Mouse (Mus musculus) embryonic facial prominence, embryonic 12.5 days (tissue): ENCODE results near the gene Oaz3. TPM values are rescaled to one million over a fixed set of nuclear protein-coding genes. Genes with fewer than 3 reads are reported as not detected.

Source experiments
- ATAC-seq: fragments of 200-750 bp; cut with Nextera tagmentation; 2 replicates; pipeline ENCODE4 v1.8.0; 2017; ENCODE audit not compliant: insufficient number of reproducible peaks, insufficient read depth, low FRiP score, low TSS enrichment
- H3K27ac ChIP-seq: fragments of 300-500 bp; sonication (generic); 2 replicates; pipeline ENCODE4 v1.5.1; 2016; ENCODE audit warnings: mild to moderate bottlenecking
- H3K27me3 ChIP-seq: fragments of 300-500 bp; sonication (generic); 2 replicates; pipeline ENCODE4 v1.6.1; 2016; ENCODE audit warnings: mild to moderate bottlenecking, moderate library complexity
- H3K36me3 ChIP-seq: fragments of 300-500 bp; sonication (generic); 2 replicates; pipeline ENCODE4 v1.6.1; 2016; ENCODE audit warnings: mild to moderate bottlenecking
- H3K4me1 ChIP-seq: fragments of 300-500 bp; sonication (generic); 2 replicates; pipeline ENCODE4 v1.6.1; 2016
- H3K4me2 ChIP-seq: fragments of 300-500 bp; sonication (generic); replicated peaks from 2 replicates; pipeline ENCODE4 v1.6.1; 2016; ENCODE audit warnings: mild to moderate bottlenecking, moderate library complexity
- H3K4me3 ChIP-seq: fragments of 300-500 bp; sonication (generic); 2 replicates; pipeline ENCODE4 v1.5.1; 2016; ENCODE audit warnings: mild to moderate bottlenecking
- H3K9ac ChIP-seq: fragments of 300-500 bp; sonication (generic); 2 replicates; pipeline ENCODE4 v1.6.1; 2016; ENCODE audit warnings: mild to moderate bottlenecking, moderate library complexity
- H3K9me3 ChIP-seq: fragments of 300-500 bp; sonication (generic); 2 replicates; pipeline ENCODE4 v1.6.1; 2016; ENCODE audit warnings: mild to moderate bottlenecking, moderate library complexity
- WGBS: fragments of 180-500 bp; shearing (Covaris S2); methylation state at CpG from one replicate; pipeline ENCODE4 v1.1.7; 2016; 5-methylcytosine and 5-hydroxymethylcytosine counted together
- polyA plus RNA-seq: library from polyadenylated mRNA; unstranded; fragments of >200 nt; fragmentation: Nextera tagmentation; extraction: Ambion mirVana; gene quantifications from 2 replicates; pipeline ENCODE4 v1.2.1, GENCODE M21; 2016

Oaz3 gene
- polyA plus RNA-seq, 1 experiment from 2014 or later: 0.41 TPM

- H3K27me3 ChIP-seq: no peaks in the 10 kb centered on the region
- H3K4me1 ChIP-seq: 0 out of 2 replicates have a peak, but pooled peaks cover 2% of the 10 kb centered on the region
- 90% methylated on average over 2 of the region's 2 CpGs for WGBS
- no peak overlapping the region for H3K4me2 ChIP-seq
- H3K27ac ChIP-seq: no peak overlapping the region
- ATAC-seq: no peak
- no peak overlapping the region for H3K4me3 ChIP-seq
- H3K9me3 ChIP-seq: no peaks in the 10 kb centered on the region
- peaks cover 40% of the 10 kb centered on the region for H3K36me3 ChIP-seq
- H3K9ac ChIP-seq: no peak overlapping the region
These were observed 5.7 kb upstream of the Oaz3 start for GRCm38 (mm10) chr3:94449377-94449776.

- 0 out of 2 replicates have a peak, but pooled peaks cover 7% of the 10 kb centered on the region for H3K4me1 ChIP-seq
- WGBS: under 1% methylated on average over 39 of the region's 39 CpGs
- ATAC-seq: peak; percentile 97
- peak within 1 kb of the TSS; percentile 99 for H3K4me3 ChIP-seq
- no peaks in the 10 kb centered on the region for H3K9me3 ChIP-seq
- peak within 1 kb of the TSS; percentile 88 for H3K4me2 ChIP-seq
- H3K36me3 ChIP-seq: peaks cover 34% of the 10 kb centered on the region
- peak within 1 kb of the TSS; percentile 92 for H3K9ac ChIP-seq
- peak within 1 kb of the TSS; percentile 55; the same call in 1 of the 2 replicates for H3K27ac ChIP-seq
- H3K27me3 ChIP-seq: no peaks in the 10 kb centered on the region
These were observed 641 bp downstream of the Oaz3 start, which contains the start of gene Mrpl9 for GRCm38 (mm10) chr3:94442951-94443596. Gene Mrpl9 (plus strand): TSS chr3:94443318.

- Histone ChIP-seq H3K4me3 (no peak overlapping the region), H3K9me3 (no peaks in the 10 kb centered on the region), H3K27ac (no peak overlapping the region), H3K4me2 (no peak overlapping the region), H3K36me3 (peaks cover 15% of the 10 kb centered on the region), H3K4me1 (0 out of 2 replicates have a peak, but pooled peaks cover 7% of the 10 kb centered on the region), H3K9ac (no peak overlapping the region), H3K27me3 (no peaks in the 10 kb centered on the region)
- 37% methylated on average over 3 of the region's 3 CpGs for WGBS
- ATAC-seq: no peak
These were observed 2.5 kb downstream of the Oaz3 start for GRCm38 (mm10) chr3:94441182-94441581.

GRCm38 (mm10) chr3:94436420-94436819 lies 7.3 kb downstream of the Oaz3 start:
- ATAC-seq: no peak
- Histone ChIP-seq H3K4me1 (no peaks in the 10 kb centered on the region), H3K9ac (no peak overlapping the region), H3K4me2 (no peak overlapping the region), H3K4me3 (no peak overlapping the region), H3K36me3 (no peaks in the 10 kb centered on the region), H3K27me3 (no peaks in the 10 kb centered on the region), H3K9me3 (no peaks in the 10 kb centered on the region), H3K27ac (no peak overlapping the region)
- WGBS: 81% methylated on average over 9 of the region's 9 CpGs

GRCm38 (mm10) chr3:94434305-94434704 lies 9.4 kb downstream of the Oaz3 start:
- H3K27ac ChIP-seq: no peak overlapping the region
- H3K4me1 ChIP-seq: no peaks in the 10 kb centered on the region
- WGBS: 90% methylated on average over 2 of the region's 2 CpGs
- H3K4me2 ChIP-seq: no peak overlapping the region
- no peak for ATAC-seq
- H3K27me3 ChIP-seq: no peaks in the 10 kb centered on the region
- H3K9me3 ChIP-seq: no peaks in the 10 kb centered on the region
- H3K4me3 ChIP-seq: no peak overlapping the region
- no peaks in the 10 kb centered on the region for H3K36me3 ChIP-seq
- H3K9ac ChIP-seq: no peak overlapping the region

GRCm38 (mm10) chr3:94430980-94431379 lies 12.7 kb downstream of the Oaz3 start:
- no peak for ATAC-seq
- Histone ChIP-seq H3K9ac (no peak overlapping the region), H3K27me3 (no peaks in the 10 kb centered on the region), H3K36me3 (no peaks in the 10 kb centered on the region), H3K9me3 (no peaks in the 10 kb centered on the region), H3K4me2 (no peak overlapping the region), H3K4me3 (no peak overlapping the region), H3K27ac (no peak overlapping the region), H3K4me1 (no peaks in the 10 kb centered on the region)
- 73% methylated on average over 2 of the region's 2 CpGs for WGBS

GRCm38 (mm10) chr3:94413031-94413679 lies 30.6 kb downstream of the Oaz3 start, which contains the start of gene Tdrkh:
Gene Tdrkh (plus strand): TSS chr3:94413273.
- Histone ChIP-seq H3K27ac (no peak within 1 kb of the TSS), H3K4me2 (peak within 1 kb of the TSS; percentile 79), H3K27me3 (peaks cover 5% of the 10 kb centered on the region; the same call in 1 of the 2 replicates), H3K4me3 (peak within 1 kb of the TSS; percentile 43), H3K4me1 (peaks cover 5% of the 10 kb centered on the region; the same call in 1 of the 2 replicates), H3K9ac (peak within 1 kb of the TSS; percentile 40), H3K9me3 (no peaks in the 10 kb centered on the region), H3K36me3 (no peaks in the 10 kb centered on the region)
- peak; percentile 99 for ATAC-seq
- 11% methylated on average over 52 of the region's 52 CpGs for WGBS

- peaks cover 5% of the 10 kb centered on the region; the same call in 1 of the 2 replicates for H3K4me1 ChIP-seq
- H3K27ac ChIP-seq: no peak overlapping the region
- peak overlapping the region; percentile 21 for H3K9ac ChIP-seq
- no peak; the same call in 1 of the 2 replicates for ATAC-seq
- WGBS: 9% methylated on average over 25 of the region's 25 CpGs
- H3K9me3 ChIP-seq: no peaks in the 10 kb centered on the region
- H3K4me3 ChIP-seq: peak overlapping the region; percentile 43
- no peaks in the 10 kb centered on the region for H3K36me3 ChIP-seq
- H3K27me3 ChIP-seq: peaks cover 5% of the 10 kb centered on the region; the same call in 1 of the 2 replicates
- peak overlapping the region; percentile 74 for H3K4me2 ChIP-seq
These were observed 31.2 kb downstream of the Oaz3 start for GRCm38 (mm10) chr3:94412530-94412929.

GRCm38 (mm10) chr3:94405561-94405960 lies 38.2 kb downstream of the Oaz3 start:
- H3K4me2 ChIP-seq: no peak overlapping the region
- H3K27me3 ChIP-seq: peaks cover 38% of the 10 kb centered on the region
- H3K9me3 ChIP-seq: no peaks in the 10 kb centered on the region
- H3K36me3 ChIP-seq: no peaks in the 10 kb centered on the region
- no peak overlapping the region for H3K27ac ChIP-seq
- H3K4me1 ChIP-seq: no peaks in the 10 kb centered on the region
- WGBS: 58% methylated on average over 4 of the region's 4 CpGs
- no peak overlapping the region for H3K4me3 ChIP-seq
- ATAC-seq: no peak
- H3K9ac ChIP-seq: no peak overlapping the region

- 22% methylated on average over 7 of the region's 7 CpGs for WGBS
- Histone ChIP-seq H3K9me3 (no peaks in the 10 kb centered on the region), H3K9ac (no peak overlapping the region), H3K4me1 (no peaks in the 10 kb centered on the region), H3K27me3 (peaks cover 49% of the 10 kb centered on the region), H3K36me3 (no peaks in the 10 kb centered on the region), H3K4me3 (no peak overlapping the region), H3K27ac (no peak overlapping the region), H3K4me2 (no peak overlapping the region)
- no peak for ATAC-seq
These were observed 39.2 kb downstream of the Oaz3 start for GRCm38 (mm10) chr3:94404366-94405054.

GRCm38 (mm10) chr3:94402451-94402850 lies 41.3 kb downstream of the Oaz3 start:
- Histone ChIP-seq H3K9ac (no peak overlapping the region), H3K27ac (no peak overlapping the region), H3K9me3 (no peaks in the 10 kb centered on the region), H3K36me3 (no peaks in the 10 kb centered on the region), H3K4me3 (no peak overlapping the region), H3K4me1 (no peaks in the 10 kb centered on the region), H3K27me3 (peaks cover 62% of the 10 kb centered on the region), H3K4me2 (no peak overlapping the region)
- ATAC-seq: no peak
- whole genome bisulfite sequencing: 66% methylated on average over 8 of the region's 8 CpGs
